Mouse (Mus musculus): ENCODE data around the gene Gm2696. TPM values are rescaled to one million over a fixed set of nuclear protein-coding genes. Genes with fewer than 3 reads are reported as not detected.

Gm2696 gene
- polyA plus RNA-seq, 1 experiment = not detected

- TF ChIP-seq POLR2A (IDR thresholded peaks at IDR 0.05; ENCODE audit: extremely low read depth, insufficient read depth, low read length) = no peak
- TF ChIP-seq CTCF (IDR thresholded peaks at IDR 0.05; ENCODE audit: extremely low read depth, insufficient read depth, low read length) = no peak
- Histone ChIP-seq H3K27ac (ENCODE audit: insufficient read depth, low read length) (no peak overlapping the region), H3K4me1 (ENCODE audit: control insufficient read depth, insufficient read depth, low read length) (no peaks in the 10 kb centered on the region), H3K4me3 (ENCODE audit: insufficient read depth, low read length) (no peak overlapping the region)
Observed at GRCm38 (mm10) chr10:77882553-77882952, 68.1 kb downstream of the Gm2696 start.

Other genes with a start within 250 kb of the Gm2696 start
- 111 and 113 TPM in 2 replicates for gene Pttg1ip, start 233.0 kb upstream of the Gm2696 start, polyA plus RNA-seq (2012; rRNA removed)
- gene Sumo3, start 208.6 kb upstream of the Gm2696 start, polyA plus RNA-seq (2012; rRNA removed) = 270 and 272 TPM in 2 replicates
- 9.3 TPM in 1 of 2 replicates, not detected in the other for gene Gm49325, start 208.5 kb upstream of the Gm2696 start, polyA plus RNA-seq (2012; rRNA removed)
- gene Ube2g2, start 192.4 kb upstream of the Gm2696 start, polyA plus RNA-seq (2012; rRNA removed) = 38.8 and 40.7 TPM in 2 replicates
- 0.29 TPM in 1 of 2 replicates, not detected in the other for gene Tspear, start 128.1 kb upstream of the Gm2696 start, polyA plus RNA-seq (2012; rRNA removed)
- not detected in 2 replicates for gene Gm19402, start 123.9 kb upstream of the Gm2696 start, polyA plus RNA-seq (2012; rRNA removed)
- gene Gm9508, start 117.4 kb upstream of the Gm2696 start, polyA plus RNA-seq (2012; rRNA removed) = not detected in 2 replicates
- gene Gm10272, start 108.1 kb upstream of the Gm2696 start, polyA plus RNA-seq (2012; rRNA removed) = not detected in 2 replicates
- not detected in 2 replicates for gene Gm10024, start 103.2 kb upstream of the Gm2696 start, polyA plus RNA-seq (2012; rRNA removed)
- not detected in 2 replicates for gene Gm10142, start 98.9 kb upstream of the Gm2696 start, polyA plus RNA-seq (2012; rRNA removed)
- gene Krtap12-1, start 94.1 kb upstream of the Gm2696 start, polyA plus RNA-seq (2012; rRNA removed) = not detected in 2 replicates
- gene Gm10100, start 88.2 kb upstream of the Gm2696 start, polyA plus RNA-seq (2012; rRNA removed) = not detected in 2 replicates
- gene Gm18596, start 72.0 kb upstream of the Gm2696 start, polyA plus RNA-seq (2012; rRNA removed) = not detected in 2 replicates
- gene Gm9736, start 63.3 kb upstream of the Gm2696 start, polyA plus RNA-seq (2012; rRNA removed) = not detected in 2 replicates
- not detected in 2 replicates for gene Gm3233, start 55.0 kb upstream of the Gm2696 start, polyA plus RNA-seq (2012; rRNA removed)
- gene Gm3238, start 43.4 kb upstream of the Gm2696 start, polyA plus RNA-seq (2012; rRNA removed) = not detected in 2 replicates
- gene Gm7138, start 37.7 kb upstream of the Gm2696 start, polyA plus RNA-seq (2012; rRNA removed) = not detected in 2 replicates
- gene Gm3250, start 32.1 kb upstream of the Gm2696 start, polyA plus RNA-seq (2012; rRNA removed) = not detected in 2 replicates
- gene Gm7137, start 26.5 kb upstream of the Gm2696 start, polyA plus RNA-seq (2012; rRNA removed) = not detected in 2 replicates
- not detected in 2 replicates for gene Gm9639, start 19.6 kb upstream of the Gm2696 start, polyA plus RNA-seq (2012; rRNA removed)
- gene Gm19668, start 15.5 kb upstream of the Gm2696 start, polyA plus RNA-seq (2012; rRNA removed) = not detected in 2 replicates
- not detected in 2 replicates for gene Gm9507, start 2.8 kb upstream of the Gm2696 start, polyA plus RNA-seq (2012; rRNA removed)
- not detected in 2 replicates for gene Krtap10-4, start 12.4 kb downstream of the Gm2696 start, polyA plus RNA-seq (2012; rRNA removed)
- gene Krtap10-10, start 21.3 kb downstream of the Gm2696 start, polyA plus RNA-seq (2012; rRNA removed) = not detected in 2 replicates
- not detected in 2 replicates for gene Gm36176, start 32.1 kb downstream of the Gm2696 start, polyA plus RNA-seq (2012; rRNA removed)
- 0.15 TPM in 1 of 2 replicates, not detected in the other for gene Gm10318, start 38.2 kb downstream of the Gm2696 start, polyA plus RNA-seq (2012; rRNA removed)
- not detected in 2 replicates for gene Gm3285, start 47.3 kb downstream of the Gm2696 start, polyA plus RNA-seq (2012; rRNA removed)
- gene Lrrc3, start 87.9 kb downstream of the Gm2696 start, polyA plus RNA-seq (2012; rRNA removed) = 7.3 and 7.7 TPM in 2 replicates
- gene Trpm2, start 155.9 kb downstream of the Gm2696 start, polyA plus RNA-seq (2012; rRNA removed) = 30.8 and 32.0 TPM in 2 replicates
- gene 1810043G02Rik, start 163.8 kb downstream of the Gm2696 start, polyA plus RNA-seq (2012; rRNA removed) = 74.0 and 74.4 TPM in 2 replicates
- gene Pfkl, start 195.4 kb downstream of the Gm2696 start, polyA plus RNA-seq (2012; rRNA removed) = 158 and 186 TPM in 2 replicates
- 0.13 and 0.38 TPM in 2 replicates for gene Dnmt3l, start 227.3 kb downstream of the Gm2696 start, polyA plus RNA-seq (2012; rRNA removed)
- gene Aire, start 228.9 kb downstream of the Gm2696 start, polyA plus RNA-seq (2012; rRNA removed) = 0.32 and 0.65 TPM in 2 replicates